Mouse (Mus musculus): Measurements from ENCODE around the gene Cyp2g1.
"Not testable (repeated sequence)": the region's sequence is repeated elsewhere in the genome, so short reads cannot be mapped to it uniquely, and the experiment has no call there.

Cyp2g1 gene

GRCm38 (mm10) chr7:26808592-26808991 lies at the start of gene Cyp2g1:
Gene Cyp2g1, plus strand, starts transcription at chr7:26808892.
- DNase-seq (ENCODE audit: inconsistent ontology term) = no peak

GRCm38 (mm10) chr7:26767084-26767483 lies 41.6 kb upstream of the Cyp2g1 start:
- no peak for DNase-seq (ENCODE audit: inconsistent ontology term)

GRCm38 (mm10) chr7:26769881-26770470 lies 38.7 kb upstream of the Cyp2g1 start:
- no peak for DNase-seq (ENCODE audit: inconsistent ontology term)

DNA sequence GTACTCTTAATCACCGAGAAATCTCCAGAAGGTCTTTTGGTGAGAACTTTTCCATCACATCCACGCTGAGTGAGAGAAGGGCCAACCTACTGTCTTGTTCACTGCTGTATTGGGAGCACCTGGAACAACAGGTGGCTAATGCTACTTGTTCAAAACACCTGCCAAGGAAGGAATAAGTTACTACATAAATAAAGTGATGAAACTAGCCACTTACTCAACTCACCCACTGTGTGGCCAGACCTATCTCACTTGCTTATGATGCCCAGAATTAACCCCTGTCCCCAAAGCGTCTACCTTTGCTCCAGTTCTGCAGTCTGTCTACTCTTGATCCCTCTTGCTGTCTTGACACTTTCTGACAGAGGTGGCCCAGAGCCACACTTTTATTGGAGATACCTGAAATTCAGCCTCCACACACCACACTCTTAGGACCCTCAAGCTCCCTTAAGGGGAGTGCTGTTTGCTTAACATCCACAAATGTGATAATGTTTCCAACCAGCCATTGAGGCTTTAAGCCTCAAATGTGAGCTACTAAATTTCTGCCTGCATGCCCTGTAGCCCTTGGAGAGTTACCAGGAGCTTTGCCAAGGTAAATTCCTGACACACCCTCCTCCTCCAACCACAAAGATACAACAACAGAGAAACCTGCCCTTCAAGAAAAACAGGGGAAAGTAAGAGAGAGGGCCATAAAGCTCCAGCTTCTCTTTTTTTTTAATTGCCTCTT lies 35.7 kb upstream of the Cyp2g1 start:
- DNase-seq (ENCODE audit: inconsistent ontology term) = no peak

GRCm38 (mm10) chr7:26775866-26776265 lies 32.8 kb upstream of the Cyp2g1 start:
- DNase-seq (ENCODE audit: inconsistent ontology term) = no peak

- DNase-seq (ENCODE audit: inconsistent ontology term) = no peak
These were observed 30.9 kb upstream of the Cyp2g1 start for GRCm38 (mm10) chr7:26777806-26778205.

- peak; percentile 14 for DNase-seq (ENCODE audit: inconsistent ontology term)
These were observed 30.2 kb upstream of the Cyp2g1 start for GRCm38 (mm10) chr7:26778474-26778873.

DNA sequence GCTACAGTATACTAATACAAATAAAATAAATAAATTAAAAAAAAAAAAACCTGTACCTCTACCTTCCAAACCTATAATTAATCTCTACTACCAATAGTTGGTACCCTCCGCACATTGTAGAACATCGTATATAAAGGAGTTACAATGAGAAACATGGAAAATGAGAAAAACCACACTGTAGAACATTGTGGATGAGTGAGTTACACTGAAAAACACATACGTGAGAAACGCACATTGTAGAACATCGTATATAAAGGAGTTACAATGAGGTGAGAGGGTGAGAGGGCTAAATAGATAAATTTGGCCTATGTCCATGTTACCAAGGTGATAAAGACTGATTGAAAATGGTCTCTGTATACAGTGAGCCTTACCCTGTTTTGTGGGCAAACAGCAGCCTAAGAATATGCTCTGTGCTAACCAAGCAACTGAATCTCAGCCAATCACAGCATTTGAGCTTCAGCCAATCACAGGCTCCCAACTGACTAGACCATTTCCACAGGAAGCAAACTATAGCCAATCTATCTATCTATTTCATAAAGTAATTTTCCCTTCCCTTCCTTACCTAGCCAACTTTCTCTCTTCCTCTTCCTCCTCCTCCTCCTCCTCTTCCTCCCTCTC lies 28.8 kb upstream of the Cyp2g1 start:
- no peak for DNase-seq (ENCODE audit: inconsistent ontology term)

- no peak for DNase-seq (ENCODE audit: inconsistent ontology term)
These were observed 28.2 kb upstream of the Cyp2g1 start for GRCm38 (mm10) chr7:26780510-26780909.

- DNase-seq (ENCODE audit: inconsistent ontology term) = no peak
These were observed 27.5 kb upstream of the Cyp2g1 start for GRCm38 (mm10) chr7:26780998-26781766.

DNA sequence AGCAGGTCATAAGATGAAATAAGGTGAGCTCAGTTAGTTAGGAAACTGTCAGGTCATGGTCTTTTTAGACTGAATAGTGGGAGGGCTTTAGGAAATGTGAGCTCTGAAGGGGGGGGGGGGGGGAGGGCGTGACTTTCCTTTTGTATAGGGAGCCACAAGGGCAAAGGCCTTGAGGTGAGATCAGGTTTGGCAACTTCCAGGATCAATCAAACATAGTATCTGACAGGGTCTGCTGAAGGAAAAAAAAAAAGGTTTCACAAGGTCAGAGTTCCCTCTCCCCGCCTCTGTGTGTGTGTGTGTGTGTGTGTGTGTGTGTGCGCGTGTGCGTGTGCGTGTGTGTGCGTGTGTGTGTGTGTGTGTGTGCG lies 26.9 kb upstream of the Cyp2g1 start:
- no peak for DNase-seq (ENCODE audit: inconsistent ontology term)

DNA sequence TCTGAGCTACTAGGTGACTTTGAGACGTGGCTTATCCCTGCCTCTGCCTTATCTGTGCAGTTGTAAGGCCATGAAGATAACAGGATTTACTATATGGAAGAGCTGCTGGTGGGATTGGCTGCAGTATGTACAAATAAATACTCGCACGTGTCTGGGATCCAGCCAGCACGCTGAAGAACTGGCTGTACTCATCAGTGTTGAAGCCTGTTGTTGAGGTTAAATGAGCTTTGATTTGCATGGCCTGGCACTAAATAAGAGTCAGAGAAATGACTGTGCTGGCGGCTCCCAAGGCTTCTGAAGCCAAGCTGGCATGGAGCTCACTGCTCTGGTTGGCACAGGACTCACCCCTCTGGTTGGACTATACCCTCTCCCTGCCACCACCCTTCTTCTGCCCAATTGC lies 25.5 kb upstream of the Cyp2g1 start:
- DNase-seq (ENCODE audit: inconsistent ontology term) = no peak

GRCm38 (mm10) chr7:26786013-26786412 lies 22.7 kb upstream of the Cyp2g1 start:
- DNase-seq (ENCODE audit: inconsistent ontology term) = not testable (repeated sequence)

- DNase-seq (ENCODE audit: inconsistent ontology term) = no peak
These were observed 18.7 kb upstream of the Cyp2g1 start for GRCm38 (mm10) chr7:26789984-26790383.

DNA sequence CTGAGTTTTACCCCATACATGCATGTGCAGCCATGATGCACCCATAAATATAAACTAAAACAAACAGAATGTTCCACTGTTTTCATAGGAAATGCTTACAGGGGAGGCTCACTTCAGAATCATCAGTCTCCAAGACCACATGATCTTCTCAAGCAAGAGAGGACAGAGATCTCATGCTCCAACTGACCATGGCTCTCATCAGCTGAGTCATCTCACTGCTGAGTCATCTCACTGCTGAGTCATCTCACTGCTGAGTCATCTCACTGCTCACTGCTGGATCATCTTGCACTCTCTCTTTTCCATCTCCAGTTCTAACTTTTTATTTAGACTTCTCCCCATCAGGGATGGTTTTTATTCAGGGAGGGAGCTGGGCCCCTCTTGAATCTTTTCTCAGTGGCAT lies 8.6 kb upstream of the Cyp2g1 start:
- DNase-seq (ENCODE audit: inconsistent ontology term) = peak; percentile 36

GRCm38 (mm10) chr7:26800996-26801395 lies 7.7 kb upstream of the Cyp2g1 start:
- no peak for DNase-seq (ENCODE audit: inconsistent ontology term)

GRCm38 (mm10) chr7:26831556-26832292 lies 23.0 kb downstream of the Cyp2g1 start:
- not testable (repeated sequence) for DNase-seq (ENCODE audit: inconsistent ontology term)

DNA sequence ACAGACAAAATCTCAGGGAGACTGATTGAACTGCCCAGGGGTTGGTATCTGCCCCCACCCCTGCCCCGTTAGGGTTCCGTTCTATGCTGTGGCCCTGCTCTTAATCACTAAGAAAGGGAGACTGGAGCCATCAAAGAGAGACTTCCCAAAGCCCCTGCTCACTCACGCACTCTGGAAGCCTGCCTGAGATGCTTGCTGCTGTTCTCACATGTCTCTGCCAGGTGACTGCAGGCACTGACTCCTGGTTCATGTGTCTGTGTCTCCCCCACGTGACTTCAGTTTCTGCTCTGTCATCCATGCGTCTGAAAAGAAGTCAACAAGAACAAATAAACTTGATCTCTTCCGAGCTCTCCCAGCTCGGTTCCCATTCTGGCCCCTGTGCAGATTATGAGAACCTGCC lies 24.0 kb downstream of the Cyp2g1 start:
- DNase-seq (ENCODE audit: inconsistent ontology term) = not testable (repeated sequence)

DNA sequence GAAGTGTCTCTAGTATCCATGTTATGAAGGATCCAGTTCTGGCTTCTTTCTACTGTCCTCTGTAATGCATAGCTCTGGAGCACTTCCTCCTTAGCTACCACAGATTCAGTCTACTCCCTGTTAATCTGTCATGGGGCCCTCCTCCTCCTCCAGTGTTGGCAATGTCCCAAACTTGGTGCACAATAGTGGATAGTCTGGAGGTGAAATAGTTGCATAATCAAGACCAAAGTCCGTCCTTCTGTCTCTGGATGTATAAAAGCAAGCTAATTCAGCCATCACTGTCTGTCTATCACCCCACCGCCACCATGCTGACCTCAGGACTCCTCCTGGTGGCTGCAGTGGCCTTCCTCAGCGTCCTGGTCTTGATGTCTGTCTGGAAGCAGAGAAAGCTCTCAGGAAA lies 26.4 kb downstream of the Cyp2g1 start, which contains the start of gene Cyp2a5:
TSS of gene Cyp2a5 (plus strand) at position 247 of the 400 bp plus-strand sequence.
- DNase-seq (ENCODE audit: inconsistent ontology term) = not testable (repeated sequence)

DNA sequence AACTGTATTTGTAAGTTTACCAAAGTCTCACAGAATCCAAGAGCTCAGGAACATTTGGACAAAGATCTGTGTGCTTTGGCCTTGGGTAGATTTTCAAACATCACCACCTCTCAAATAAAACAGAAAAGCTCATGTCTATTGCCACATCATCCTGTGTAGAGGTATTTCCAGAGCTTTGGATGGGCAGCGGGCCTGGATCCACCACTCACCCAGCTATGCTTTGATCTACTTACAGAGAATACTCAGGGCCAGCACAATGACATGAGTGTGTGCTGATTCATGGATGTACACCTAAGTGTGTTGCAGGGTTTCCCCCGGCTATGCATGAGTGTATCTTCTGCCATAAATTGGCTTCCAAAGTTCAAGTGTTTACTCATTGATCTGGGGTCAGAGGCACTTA lies 34.7 kb downstream of the Cyp2g1 start:
- not testable (repeated sequence) for DNase-seq (ENCODE audit: inconsistent ontology term)

DNA sequence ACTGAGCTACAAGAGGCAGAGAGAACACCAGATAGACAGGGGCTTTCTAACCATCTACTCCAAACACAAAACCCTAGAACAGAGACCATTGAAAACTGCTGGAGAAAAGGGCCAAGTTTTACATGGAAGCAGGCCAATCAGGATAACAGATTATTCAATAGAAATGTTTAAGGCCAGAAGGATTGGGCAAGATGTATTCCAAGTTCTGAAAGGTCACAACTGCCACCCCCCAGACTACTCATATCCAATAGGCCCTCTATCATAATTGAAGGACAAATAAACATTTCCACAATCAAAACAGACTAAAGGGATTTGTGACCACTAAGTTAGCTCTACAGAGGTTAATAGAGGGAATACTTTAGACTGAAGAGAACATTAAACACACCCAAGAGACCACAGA lies 41.4 kb downstream of the Cyp2g1 start:
- not testable (repeated sequence) for DNase-seq (ENCODE audit: inconsistent ontology term)
